In genomic region chr1:26636051-26636450, GRCm38 (mm10) we compare ENCODE assay signal across 25 mouse cellular contexts. TPM values are rescaled to one million over a fixed set of nuclear protein-coding genes. Genes with fewer than 3 reads are reported as not detected.
"Had no signal": no experiment of that assay in that cellular context is flagged by ENCODE, and none has a peak within 500 bp of the region (broad histone marks: within the 10 kb centered on the region; RNA-seq: fewer than 3 reads in every experiment).

No protein-coding gene starts in this region.

- H3K27me3 ChIP-seq: midbrain, embryonic 12.5 days; neural tube, embryonic 13.5 days; neural tube, embryonic 15.5 days; stomach, embryonic 15.5 days had no signal

- H3K27ac ChIP-seq: midbrain, embryonic 10.5 days; midbrain, embryonic 12.5 days; neural tube, embryonic 13.5 days; neural tube, embryonic 15.5 days; stomach, embryonic 15.5 days; stomach, postnatal 0 days had no signal

- H3K9ac ChIP-seq: lung, embryonic 14.5 days; midbrain, embryonic 12.5 days; neural tube, embryonic 13.5 days; neural tube, embryonic 15.5 days; stomach, embryonic 15.5 days had no signal

- DNase-seq: lung, adult 18-20 months; lung, embryonic 14.5 days; lung, postnatal 10 days; lung, postnatal 4 days; midbrain, embryonic 14.5 days; right cerebral cortex, adult 18-20 months; right cerebral cortex, postnatal 25 days; right cerebral cortex, postnatal 4 days; spleen, adult 18-20 months; thymus, adult 2 months; thymus, postnatal 25 days; thymus, postnatal 4 days had no signal

- H3K9me3 ChIP-seq: midbrain, embryonic 10.5 days; midbrain, embryonic 12.5 days; neural tube, embryonic 13.5 days; neural tube, embryonic 15.5 days; stomach, embryonic 15.5 days had no signal

- H3K4me3 ChIP-seq: midbrain, embryonic 10.5 days; midbrain, embryonic 12.5 days; myocyte; neural tube, embryonic 13.5 days; neural tube, embryonic 15.5 days; stomach, embryonic 15.5 days had no signal

- ATAC-seq: midbrain, embryonic 16.5 days had no signal

- H3K36me3 ChIP-seq: midbrain, embryonic 10.5 days; midbrain, embryonic 12.5 days; neural tube, embryonic 13.5 days; neural tube, embryonic 15.5 days; stomach, embryonic 15.5 days had no signal

- H3K4me1 ChIP-seq: midbrain, embryonic 10.5 days; midbrain, embryonic 12.5 days; neural tube, embryonic 13.5 days; neural tube, embryonic 15.5 days; stomach, embryonic 15.5 days had no signal

- H3K4me2 ChIP-seq: lung, embryonic 14.5 days; midbrain, embryonic 12.5 days; neural tube, embryonic 13.5 days; neural tube, embryonic 15.5 days; stomach, embryonic 15.5 days had no signal

RNA-seq across cellular contexts. Expression of gene 4931408C20Rik, which starts 51.2 kb away (rescaled TPM):
- total RNA-seq: megakaryocyte-erythroid progenitor cell, adult 5-6 weeks had no signal
- polyA plus RNA-seq: liver, embryonic 16.5 days; lung, embryonic 14.5 days; lung, embryonic 16.5 days; midbrain, embryonic 10.5 days; midbrain, embryonic 12.5 days; midbrain, embryonic 14.5 days; midbrain, embryonic 16.5 days; myocyte; neural tube, embryonic 11.5 days; neural tube, embryonic 13.5 days; neural tube, embryonic 15.5 days; small intestine, adult 2 months; stomach, embryonic 15.5 days; stomach, postnatal 0 days had no signal
